Mouse (Mus musculus) CH12.LX (cell line): Measurements from ENCODE around the gene Mst1. TPM values are rescaled to one million over a fixed set of nuclear protein-coding genes. Genes with fewer than 3 reads are reported as not detected.

ENCODE experiments used
- DNase-seq: peaks from one replicate; pipeline ENCODE4 v3.0.0-alpha.2; 2013; ENCODE audit errors: extremely low read depth
- H3K27ac ChIP-seq: 2 replicates; pipeline ENCODE4 v1.5.1; 2012; ENCODE audit warnings: low read depth, mild to moderate bottlenecking, control low read depth, moderate library complexity; ENCODE audit not compliant: insufficient read depth
- H3K27me3 ChIP-seq: replicated peaks from 2 replicates; pipeline ENCODE3; 2012; ENCODE audit warnings: inconsistent platforms
- H3K36me3 ChIP-seq, 2 experiments: replicated peaks in 1 of 2; 2 replicates each; pipeline versions ENCODE3 to v1.6.1; 2012; ENCODE audit warnings: inconsistent platforms in 1 of 2, low read length in 1 of 2, mild to moderate bottlenecking in 1 of 2, mixed read lengths in 1 of 2, moderate library complexity in 1 of 2; ENCODE audit not compliant: control insufficient read depth in 1 of 2, insufficient read depth in 1 of 2
- H3K4me1 ChIP-seq, 2 experiments: 2 replicates each; pipeline ENCODE4 v1.6.1; 2012; ENCODE audit warnings: inconsistent platforms in 1 of 2, moderate library complexity in 1 of 2; ENCODE audit not compliant: insufficient read depth in 2 of 2, control insufficient read depth in 1 of 2
- H3K4me2 ChIP-seq: 2 replicates; pipeline ENCODE4 v1.6.1; 2012; ENCODE audit warnings: low read depth, mild to moderate bottlenecking, control low read depth; ENCODE audit not compliant: poor library complexity, insufficient read depth, severe bottlenecking
- H3K4me3 ChIP-seq, 3 experiments: fragments of 150-350 bp in 1 of 3; sonication (generic) in 1 of 3; replicated peaks in 1 of 3; 2 replicates each; pipeline versions ENCODE3 to v1.5.1; 2011 to 2012; ENCODE audit warnings: low read depth in 2 of 3, low read length in 2 of 3, mild to moderate bottlenecking in 2 of 3, moderate library complexity in 2 of 3, control low read depth in 1 of 3, improper control_type of control experiment in 1 of 3, inconsistent platforms in 1 of 3, mixed read lengths in 1 of 3; ENCODE audit not compliant: poor library complexity in 1 of 3
- H3K79me2 ChIP-seq: replicated peaks from 2 replicates; pipeline ENCODE4 v1.6.1; 2012; ENCODE audit warnings: mild to moderate bottlenecking, moderate library complexity; ENCODE audit not compliant: control insufficient read depth, poor library complexity, insufficient read depth, severe bottlenecking; ENCODE audit errors: extremely low read depth
- H3K9ac ChIP-seq: 2 replicates; pipeline ENCODE4 v1.6.1; 2012; ENCODE audit warnings: low read depth, mild to moderate bottlenecking, control low read depth, moderate library complexity; ENCODE audit not compliant: insufficient read depth
- H3K9me3 ChIP-seq: replicated peaks from 2 replicates; pipeline ENCODE3; 2012; ENCODE audit warnings: low read length, inconsistent platforms, mixed read lengths
- CHD1 ChIP-seq: IDR thresholded peaks from 2 replicates; pipeline ENCODE4 v1.6.1; 2012; ENCODE audit warnings: low read depth, low read length, improper control_type of control experiment, inconsistent platforms
- EP300 ChIP-seq: IDR thresholded peaks from 2 replicates; pipeline ENCODE4 v1.6.1; 2011; ENCODE audit warnings: low read length, improper control_type of control experiment
- JUND ChIP-seq: conservative IDR thresholded peaks from 2 replicates; pipeline ENCODE4 v1.6.1; 2011; ENCODE audit warnings: low read depth, low read length, improper control_type of control experiment
- MAX ChIP-seq: IDR thresholded peaks from 2 replicates; pipeline ENCODE4 v1.6.1; 2011; ENCODE audit warnings: low read length, improper control_type of control experiment
- PAX5 ChIP-seq: IDR thresholded peaks from 2 replicates; pipeline ENCODE4 v1.6.1; 2012; ENCODE audit warnings: low read length, inconsistent platforms, mixed read lengths
- POLR2A ChIP-seq: IDR thresholded peaks from 2 replicates; pipeline ENCODE4 v1.6.1; 2011; ENCODE audit warnings: low read depth, mild to moderate bottlenecking, improper control_type of control experiment, low read length
- POLR2AphosphoS2 ChIP-seq: IDR thresholded peaks from 2 replicates; pipeline ENCODE4 v1.6.1; 2011; ENCODE audit warnings: low read depth, low read length, improper control_type of control experiment
- RAD21 ChIP-seq: IDR thresholded peaks from 2 replicates; pipeline ENCODE4 v1.6.1; 2011; ENCODE audit warnings: low read depth, mild to moderate bottlenecking, low read length, improper control_type of control experiment, moderate library complexity
- TCF12 ChIP-seq: IDR thresholded peaks from 2 replicates; pipeline ENCODE4 v1.6.1; 2014; ENCODE audit warnings: low read depth, mild to moderate bottlenecking, inconsistent platforms, low read length, improper control_type of control experiment
- ZMIZ1 ChIP-seq: IDR thresholded peaks from 2 replicates; pipeline ENCODE4 v1.6.1; 2012; ENCODE audit warnings: low read depth, mild to moderate bottlenecking, inconsistent platforms, low read length, improper control_type of control experiment
- ZNF384 ChIP-seq: IDR thresholded peaks from 2 replicates; pipeline ENCODE4 v1.6.1; 2012; ENCODE audit warnings: low read depth, low read length, improper control_type of control experiment, inconsistent platforms
- dilution Hi-C: fragments of 300-500 bp; cut with MboI; formaldehyde crosslinking; loops from 2 replicates; pipeline ENCODE4 v1.14.3; 2020; ENCODE audit warnings: low sequenced_read_pairs; ENCODE audit not compliant: extremely low pct_unique_long_range_greater_than_20kb, extremely low pct_ligation_motif_present
- in situ Hi-C: fragments of 300-500 bp; cut with MboI; formaldehyde crosslinking; loops from 3 replicates; pipeline ENCODE4 v1.14.3; 2019; ENCODE audit warnings: low sequenced_read_pairs, low pct_ligation_motif_present, low pct_unique_long_range_greater_than_20kb, mixed read lengths
- polyA plus RNA-seq: library from polyadenylated mRNA; unstranded; fragments of >175 nt; gene quantifications from 2 replicates; pipeline ENCODE4 v1.2.1, GENCODE M21; 2012; ENCODE audit warnings: low read depth; ENCODE audit not compliant: insufficient read length
- total RNA-seq, 2 experiments: library from RNA; depleted of rRNA; stranded (reverse); fragments of 300-350 nt in 1 of 2; fragments of >200 nt in 1 of 2; gene quantifications; 2 replicates each; pipeline ENCODE4 v1.2.3; 2012 to 2014

The Mst1 gene
- total and polyA plus RNA-seq, 3 experiments: 16.9 to 59.6 (median 21.4) TPM

GRCm38 (mm10) chr9:108051184-108051930 lies 28.9 kb upstream of the Mst1 start:
- in situ Hi-C loops: no loop called here
- Histone ChIP-seq H3K9me3 (no peaks in the 10 kb centered on the region), H3K4me3 (no peak overlapping the region)
- no peak for DNase-seq
- TF ChIP-seq JUND: no peak
- no peak for TF ChIP-seq CHD1
- no peak for TF ChIP-seq EP300
- TF ChIP-seq POLR2A: peak; percentile 17; the same call in 1 of the 2 replicates
- TF ChIP-seq, all 38 proteins: peak for 1
- Histone ChIP-seq H3K9ac (no peak overlapping the region), H3K4me1 (peaks cover 2 to 31% of the 10 kb centered on the region in 2 experiments; a peak in 2 of 4 replicates), H3K79me2 (no peaks in the 10 kb centered on the region), H3K4me2 (no peak overlapping the region), H3K36me3 (peaks cover 58 to 78% of the 10 kb centered on the region in 2 experiments), H3K27ac (no peak overlapping the region), H3K27me3 (no peaks in the 10 kb centered on the region)
- dilution Hi-C loops: no loop called here

DNA sequence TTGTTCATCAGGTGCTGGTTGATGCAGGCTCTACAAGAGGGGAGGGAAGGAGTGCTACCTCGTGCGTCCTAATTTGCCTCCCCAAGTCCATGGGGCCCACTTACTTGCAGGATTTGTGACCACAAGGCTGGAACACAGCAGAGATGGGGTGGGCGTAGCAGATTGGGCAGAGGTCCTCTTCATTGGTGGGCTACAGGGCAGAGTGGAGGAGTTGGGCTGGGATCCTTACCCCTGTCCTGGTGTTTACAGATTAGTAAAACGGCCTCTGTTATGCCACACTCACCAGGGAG lies 28.4 kb upstream of the Mst1 start:
- peaks cover 2 to 31% of the 10 kb centered on the region in 2 experiments; a peak in 2 of 4 replicates for H3K4me1 ChIP-seq
- H3K27ac ChIP-seq: no peak overlapping the region
- dilution Hi-C loops: no loop called here

DNA sequence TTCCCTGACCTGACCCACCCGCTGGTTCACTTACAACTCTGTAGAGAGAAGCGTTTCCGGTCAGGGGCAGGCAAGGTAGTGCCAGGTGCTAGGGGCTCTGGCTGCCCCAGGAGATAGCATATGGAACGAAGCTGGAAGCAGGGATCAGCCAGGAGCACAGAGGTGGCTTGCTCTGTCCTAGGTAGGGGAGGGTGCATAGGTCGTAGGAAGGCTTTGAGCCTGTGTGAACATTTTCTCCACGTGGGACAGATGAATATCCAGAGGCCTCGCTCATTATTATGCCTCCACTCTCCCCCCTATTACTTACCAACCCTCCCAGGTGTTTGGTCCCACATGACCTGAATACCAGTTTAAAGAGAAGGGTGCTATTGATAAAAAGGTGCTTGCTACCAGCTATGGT lies 27.8 kb upstream of the Mst1 start:
- Histone ChIP-seq H3K4me3 (no peak overlapping the region), H3K79me2 (no peaks in the 10 kb centered on the region), H3K4me2 (no peak overlapping the region), H3K9ac (no peak overlapping the region), H3K27ac (no peak overlapping the region), H3K27me3 (no peaks in the 10 kb centered on the region), H3K36me3 (peaks cover 66 to 78% of the 10 kb centered on the region in 2 experiments), H3K4me1 (peaks cover 2 to 31% of the 10 kb centered on the region in 2 experiments; a peak in 2 of 4 replicates), H3K9me3 (no peaks in the 10 kb centered on the region)
- dilution Hi-C loops (no loop called here), in situ Hi-C loops (no loop called here)
- no peak for DNase-seq
- peak; percentile 21 for TF ChIP-seq ZMIZ1
- no peak for TF ChIP-seq TCF12
- no peak for TF ChIP-seq EP300
- no peak for TF ChIP-seq RAD21
- no peak for TF ChIP-seq ZNF384
- TF ChIP-seq POLR2AphosphoS2: no peak
- TF ChIP-seq POLR2A: no peak
- no peak for TF ChIP-seq PAX5

More for the DNA sequence above, 28.4 kb upstream of the Mst1 start:
- H3K36me3 ChIP-seq: peaks cover 60 to 78% of the 10 kb centered on the region in 2 experiments
- no peaks in the 10 kb centered on the region for H3K9me3 ChIP-seq
- H3K27me3 ChIP-seq: no peaks in the 10 kb centered on the region
- H3K4me2 ChIP-seq: no peak overlapping the region
- TF ChIP-seq CHD1 (no peak), MAX (no peak)
- DNase-seq: no peak
- H3K9ac ChIP-seq: no peak overlapping the region
- no peaks in the 10 kb centered on the region for H3K79me2 ChIP-seq
- in situ Hi-C loops: no loop called here
- H3K4me3 ChIP-seq: no peak overlapping the region
